Mouse (Mus musculus) hindbrain, embryonic 12.5 days (tissue): Measurements from ENCODE around the gene Gm38394. TPM values are rescaled to one million over a fixed set of nuclear protein-coding genes. Genes with fewer than 3 reads are reported as not detected.
"Not testable (repeated sequence)": the region's sequence is repeated elsewhere in the genome, so short reads cannot be mapped to it uniquely, and the experiment has no call there.

Source experiments
- ATAC-seq: fragments of 200-750 bp; cut with Nextera tagmentation; 2 replicates; pipeline ENCODE4 v1.8.0; 2017; ENCODE audit warnings: moderate TSS enrichment; ENCODE audit not compliant: low FRiP score
- H3K27ac ChIP-seq: fragments of 300-500 bp; sonication (generic); 2 replicates; pipeline ENCODE4 v1.5.1; 2016; ENCODE audit warnings: mild to moderate bottlenecking
- H3K27me3 ChIP-seq: fragments of 300-500 bp; sonication (generic); 2 replicates; pipeline ENCODE4 v1.6.1; 2016; ENCODE audit warnings: mild to moderate bottlenecking
- H3K36me3 ChIP-seq: fragments of 300-500 bp; sonication (generic); 2 replicates; pipeline ENCODE4 v1.6.1; 2016; ENCODE audit warnings: mild to moderate bottlenecking
- H3K4me1 ChIP-seq: fragments of 300-500 bp; sonication (generic); 2 replicates; pipeline ENCODE4 v1.6.1; 2016
- H3K4me2 ChIP-seq: fragments of 300-500 bp; sonication (generic); replicated peaks from 2 replicates; pipeline ENCODE4 v1.6.1; 2016; ENCODE audit warnings: mild to moderate bottlenecking
- H3K4me3 ChIP-seq: fragments of 300-500 bp; sonication (generic); 2 replicates; pipeline ENCODE4 v1.5.1; 2016; ENCODE audit warnings: mild to moderate bottlenecking
- H3K9ac ChIP-seq: fragments of 300-500 bp; sonication (generic); 2 replicates; pipeline ENCODE4 v1.6.1; 2016; ENCODE audit warnings: mild to moderate bottlenecking, moderate library complexity
- H3K9me3 ChIP-seq: fragments of 300-500 bp; sonication (generic); replicated peaks from 2 replicates; pipeline ENCODE4 v1.6.1; 2016; ENCODE audit warnings: mild to moderate bottlenecking
- WGBS: fragments of 180-500 bp; shearing (Covaris S2); methylation state at CpG from one replicate; pipeline ENCODE4 v1.1.7; 2016; 5-methylcytosine and 5-hydroxymethylcytosine counted together
- polyA plus RNA-seq: library from polyadenylated mRNA; unstranded; fragments of >200 nt; fragmentation: Nextera tagmentation; extraction: Ambion mirVana; gene quantifications from 2 replicates; pipeline ENCODE4 v1.2.1, GENCODE M21; 2016

The Gm38394 gene
- polyA plus RNA-seq, 1 experiment from 2014 or later, result 6.9 TPM

DNA sequence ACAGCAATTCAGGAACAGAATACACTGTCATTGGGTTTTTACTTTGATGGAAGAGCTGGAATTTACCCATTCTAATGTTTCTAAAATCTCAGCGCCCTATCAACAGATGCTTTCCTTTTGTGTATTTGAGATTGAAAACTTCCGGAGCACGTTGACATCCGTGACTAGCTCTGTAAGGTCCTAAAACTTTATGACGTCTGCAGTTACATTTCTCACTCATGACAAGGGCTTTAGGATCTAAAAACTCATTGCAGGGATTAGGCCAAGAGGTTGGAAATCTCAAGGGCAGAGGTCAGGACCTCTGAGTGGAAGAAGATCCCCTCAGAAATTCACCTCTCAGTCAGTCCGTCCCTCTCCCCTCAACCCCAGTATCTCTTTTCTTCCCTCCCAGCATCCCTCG is 27.2 kb upstream of the Gm38394 start:
- Histone ChIP-seq H3K36me3 (no peaks in the 10 kb centered on the region), H3K4me3 (no peak overlapping the region), H3K4me2 (no peak overlapping the region), H3K27me3 (no peaks in the 10 kb centered on the region), H3K9me3 (no peaks in the 10 kb centered on the region), H3K9ac (no peak overlapping the region), H3K4me1 (no peaks in the 10 kb centered on the region), H3K27ac (no peak overlapping the region)
- no peak for ATAC-seq
- 76% methylated on average over 7 of the region's 7 CpGs for WGBS

DNA sequence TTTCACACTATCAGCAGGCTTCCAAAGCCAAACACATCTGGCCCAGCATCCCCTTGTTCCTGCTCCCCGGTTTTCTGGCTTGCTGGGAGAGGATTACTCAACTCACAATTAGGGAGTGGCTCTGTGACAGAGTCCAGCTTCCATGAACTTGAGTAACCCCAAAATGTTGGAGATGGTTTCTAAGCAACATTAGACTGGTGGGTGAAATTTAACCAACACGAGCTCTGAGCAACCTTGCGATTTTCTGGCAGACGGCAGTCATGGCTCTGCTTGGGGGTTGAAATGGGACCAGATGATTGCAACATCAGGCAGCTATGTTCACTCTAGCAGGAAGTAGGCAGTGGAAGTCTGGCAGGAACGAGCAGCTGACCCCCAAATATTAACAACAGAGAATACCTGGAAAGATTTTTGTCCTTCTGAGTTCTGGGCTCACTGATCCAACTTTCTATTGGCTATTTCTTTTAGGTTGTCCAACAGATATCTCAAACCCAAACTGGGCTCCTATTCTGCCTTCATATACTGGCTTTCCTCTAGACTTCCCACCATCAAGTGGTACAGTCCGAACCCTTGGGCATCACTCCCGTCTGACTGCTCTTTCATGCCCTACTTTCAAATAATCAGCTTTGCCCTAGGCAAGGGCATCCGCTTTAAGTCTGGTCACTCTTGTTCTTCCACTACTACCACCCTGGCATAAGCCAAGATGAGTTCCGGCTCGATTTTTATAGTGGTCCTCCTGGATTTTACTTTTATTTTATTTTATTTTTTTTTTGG is 24.8 kb upstream of the Gm38394 start:
- no peak overlapping the region for H3K4me2 ChIP-seq
- no peaks in the 10 kb centered on the region for H3K9me3 ChIP-seq
- 82% methylated on average over 10 of the region's 10 CpGs for WGBS
- H3K4me3 ChIP-seq, result no peak overlapping the region
- no peak overlapping the region for H3K27ac ChIP-seq
- H3K9ac ChIP-seq, result no peak overlapping the region
- H3K27me3 ChIP-seq, result no peaks in the 10 kb centered on the region
- H3K4me1 ChIP-seq, result no peaks in the 10 kb centered on the region
- no peak for ATAC-seq
- H3K36me3 ChIP-seq, result no peaks in the 10 kb centered on the region

DNA sequence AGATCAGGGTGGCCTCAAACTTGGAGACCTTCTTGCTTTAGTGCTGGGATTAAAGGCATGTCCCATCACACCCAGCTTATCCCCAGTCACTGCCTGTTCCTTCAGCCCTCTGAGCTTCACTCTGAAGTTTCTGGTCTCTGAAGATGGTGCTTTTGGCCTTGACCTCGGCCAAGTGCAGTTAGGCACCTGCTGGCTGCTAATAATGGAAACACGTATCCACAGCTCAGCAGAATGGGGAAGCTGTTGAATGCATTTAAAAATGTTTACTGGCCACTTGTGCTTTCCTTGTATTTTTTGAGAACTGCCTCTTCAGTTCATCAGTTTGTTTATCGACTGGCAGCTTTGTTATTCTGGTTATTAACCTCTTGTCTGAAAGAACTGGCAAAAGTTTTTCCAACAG is 10.7 kb upstream of the Gm38394 start:
- 70% methylated on average over 3 of the region's 3 CpGs for WGBS

DNA sequence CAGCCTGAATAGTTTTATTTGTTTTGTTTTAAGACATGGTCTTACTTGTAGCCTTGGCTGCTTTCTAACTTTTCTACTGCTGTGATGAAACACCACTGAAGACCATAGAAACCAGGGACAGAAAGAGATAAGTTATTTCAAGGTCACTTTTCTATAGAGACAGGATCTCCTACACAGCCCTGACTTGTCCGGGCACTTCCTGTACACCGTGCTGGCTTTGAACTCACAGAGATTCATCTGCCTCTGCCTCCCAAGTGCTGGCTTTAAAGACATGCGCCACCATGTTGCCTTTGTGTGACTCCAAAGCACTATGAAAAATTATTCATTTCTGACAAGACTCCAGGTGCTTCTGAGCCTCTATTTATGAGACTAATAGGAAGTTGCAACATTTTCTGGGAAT is 10.1 kb upstream of the Gm38394 start:
- Histone ChIP-seq H3K9ac (no peak overlapping the region), H3K27ac (no peak overlapping the region), H3K9me3 (no peaks in the 10 kb centered on the region), H3K4me2 (no peak overlapping the region), H3K4me3 (no peak overlapping the region), H3K27me3 (no peaks in the 10 kb centered on the region), H3K36me3 (no peaks in the 10 kb centered on the region), H3K4me1 (no peaks in the 10 kb centered on the region)
- no peak for ATAC-seq
- 91% methylated on average over 3 of the region's 3 CpGs for WGBS

More for the DNA sequence above, 10.7 kb upstream of the Gm38394 start:
- Histone ChIP-seq H3K9ac (no peak overlapping the region), H3K9me3 (no peaks in the 10 kb centered on the region), H3K36me3 (no peaks in the 10 kb centered on the region), H3K4me2 (no peak overlapping the region), H3K27me3 (no peaks in the 10 kb centered on the region), H3K27ac (no peak overlapping the region), H3K4me3 (no peak overlapping the region), H3K4me1 (no peaks in the 10 kb centered on the region)
- no peak for ATAC-seq

DNA sequence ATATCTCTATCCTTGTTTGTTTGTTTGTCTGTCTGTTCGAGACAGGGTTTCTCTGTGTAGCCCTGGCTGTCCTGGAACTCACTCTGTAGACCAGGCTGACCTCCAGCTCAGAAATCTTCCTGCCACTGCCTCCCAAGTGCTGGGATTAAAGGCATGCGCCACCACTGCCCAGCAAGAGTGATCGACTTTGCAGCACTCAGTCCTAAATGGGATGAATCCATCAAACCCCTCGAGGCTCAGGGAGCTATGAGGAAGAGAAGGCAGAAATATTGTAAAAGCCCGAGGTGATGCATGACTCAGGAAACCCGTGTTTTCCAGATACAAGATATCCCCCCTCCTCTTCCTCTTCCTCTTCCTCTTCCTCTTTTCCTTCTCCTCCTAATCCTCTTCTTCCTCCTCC is 9.7 kb upstream of the Gm38394 start:
- Histone ChIP-seq H3K9me3 (no peaks in the 10 kb centered on the region), H3K4me1 (no peaks in the 10 kb centered on the region), H3K36me3 (no peaks in the 10 kb centered on the region), H3K27ac (no peak overlapping the region), H3K27me3 (no peaks in the 10 kb centered on the region), H3K4me2 (no peak overlapping the region), H3K4me3 (no peak overlapping the region), H3K9ac (no peak overlapping the region)
- no peak for ATAC-seq
- 89% methylated on average over 6 of the region's 6 CpGs for WGBS

DNA sequence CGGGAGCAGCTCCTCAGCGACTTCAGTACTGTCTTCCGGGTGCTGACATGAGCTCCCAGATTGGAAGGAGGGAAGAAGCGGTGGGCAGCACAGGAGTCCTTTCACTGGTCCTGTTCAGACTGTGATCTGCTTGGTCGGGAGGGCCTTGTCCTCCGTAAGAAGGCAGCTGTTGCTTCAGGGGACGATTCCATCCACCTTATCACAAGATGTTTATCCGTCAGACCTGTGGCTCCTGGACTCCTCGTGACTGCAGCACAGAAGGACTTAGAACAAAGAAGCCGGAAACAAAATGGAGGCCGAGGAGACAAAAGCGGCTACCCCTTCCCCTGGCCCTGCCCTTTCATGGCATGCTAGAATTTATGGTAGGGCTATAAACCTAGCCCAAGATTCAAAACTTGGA is 9.1 kb upstream of the Gm38394 start:
- H3K9me3 ChIP-seq, result no peaks in the 10 kb centered on the region
- H3K4me2 ChIP-seq, result no peak overlapping the region
- no peak overlapping the region for H3K4me3 ChIP-seq
- no peaks in the 10 kb centered on the region for H3K27me3 ChIP-seq
- ATAC-seq, result no peak
- 80% methylated on average over 12 of the region's 12 CpGs for WGBS
- H3K36me3 ChIP-seq, result no peaks in the 10 kb centered on the region
- no peak overlapping the region for H3K27ac ChIP-seq
- no peaks in the 10 kb centered on the region for H3K4me1 ChIP-seq
- H3K9ac ChIP-seq, result no peak overlapping the region

DNA sequence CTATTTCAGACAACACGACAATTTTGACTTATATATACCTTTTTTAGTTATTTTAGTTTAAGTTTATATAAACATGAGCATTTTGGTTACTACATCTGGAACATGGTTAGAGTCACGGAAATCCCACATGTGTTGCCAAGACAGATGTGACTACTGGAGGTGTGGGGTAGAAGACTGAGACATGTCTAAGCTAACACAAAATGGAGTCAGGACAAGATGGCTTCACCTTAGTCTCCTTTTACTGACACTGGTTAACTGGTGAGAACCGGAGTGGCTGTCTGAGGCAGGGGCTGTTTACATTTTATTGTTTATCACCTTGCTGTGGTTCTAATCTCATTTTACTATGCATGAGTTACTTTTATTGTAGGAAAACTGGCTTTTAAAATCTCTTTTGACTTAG is 7.5 kb upstream of the Gm38394 start:
- Histone ChIP-seq H3K4me3 (no peak overlapping the region), H3K9me3 (no peaks in the 10 kb centered on the region), H3K9ac (no peak overlapping the region), H3K27ac (no peak overlapping the region), H3K36me3 (no peaks in the 10 kb centered on the region), H3K4me2 (no peak overlapping the region), H3K27me3 (no peaks in the 10 kb centered on the region), H3K4me1 (no peaks in the 10 kb centered on the region)
- WGBS, result 90% methylated on average over 3 of the region's 3 CpGs
- ATAC-seq, result no peak

DNA sequence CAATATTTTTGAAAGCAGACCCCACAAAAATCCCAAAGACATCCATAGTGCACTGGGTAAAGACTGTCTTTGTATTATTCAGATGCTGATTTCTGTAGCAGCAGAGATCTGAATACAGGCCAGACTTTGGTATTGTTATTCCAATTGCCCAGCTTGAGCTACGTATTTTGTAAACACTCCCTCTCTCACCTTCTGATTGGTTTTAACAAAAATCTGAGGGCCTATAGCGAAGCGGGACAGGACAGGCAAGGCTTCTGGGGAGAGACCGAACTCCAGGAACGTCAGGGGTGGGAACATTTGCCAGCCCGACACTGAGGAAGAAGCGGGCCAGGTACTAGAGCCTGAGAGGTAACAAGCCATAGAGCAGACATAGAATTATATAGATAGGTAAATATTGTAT is 6.6 kb upstream of the Gm38394 start:
- Histone ChIP-seq H3K36me3 (no peaks in the 10 kb centered on the region), H3K27me3 (no peaks in the 10 kb centered on the region), H3K27ac (no peak overlapping the region), H3K9ac (no peak overlapping the region), H3K4me2 (no peak overlapping the region), H3K9me3 (no peaks in the 10 kb centered on the region), H3K4me3 (no peak overlapping the region), H3K4me1 (no peaks in the 10 kb centered on the region)
- 28% methylated on average over 7 of the region's 7 CpGs for whole genome bisulfite sequencing
- no peak for ATAC-seq

DNA sequence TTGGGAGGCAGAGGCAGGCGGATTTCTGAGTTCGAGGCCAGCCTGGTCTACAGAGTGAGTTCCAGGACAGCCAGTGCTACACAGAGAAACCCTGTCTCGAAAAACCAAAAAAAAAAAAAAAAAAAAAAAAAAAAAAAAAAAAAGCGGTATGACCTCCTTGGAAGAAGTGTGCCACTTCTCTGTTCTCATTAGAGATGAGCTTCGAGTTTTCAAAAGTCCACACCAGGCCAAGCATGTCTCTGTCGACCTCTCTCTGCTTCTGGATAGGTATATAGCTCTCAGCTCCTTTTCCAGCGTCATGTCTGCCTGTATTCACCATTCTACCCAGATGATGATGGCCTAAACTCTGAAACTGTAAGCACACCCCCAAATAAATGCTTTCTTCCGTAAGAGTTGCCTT is 4.6 kb upstream of the Gm38394 start:
- H3K36me3 ChIP-seq, H3K4me2 ChIP-seq, H3K9me3 ChIP-seq, H3K4me1 ChIP-seq, H3K4me3 ChIP-seq, ATAC-seq, H3K9ac ChIP-seq, H3K27ac ChIP-seq, H3K27me3 ChIP-seq: not testable (repeated sequence)
- WGBS, result 84% methylated on average over 7 of the region's 8 CpGs

DNA sequence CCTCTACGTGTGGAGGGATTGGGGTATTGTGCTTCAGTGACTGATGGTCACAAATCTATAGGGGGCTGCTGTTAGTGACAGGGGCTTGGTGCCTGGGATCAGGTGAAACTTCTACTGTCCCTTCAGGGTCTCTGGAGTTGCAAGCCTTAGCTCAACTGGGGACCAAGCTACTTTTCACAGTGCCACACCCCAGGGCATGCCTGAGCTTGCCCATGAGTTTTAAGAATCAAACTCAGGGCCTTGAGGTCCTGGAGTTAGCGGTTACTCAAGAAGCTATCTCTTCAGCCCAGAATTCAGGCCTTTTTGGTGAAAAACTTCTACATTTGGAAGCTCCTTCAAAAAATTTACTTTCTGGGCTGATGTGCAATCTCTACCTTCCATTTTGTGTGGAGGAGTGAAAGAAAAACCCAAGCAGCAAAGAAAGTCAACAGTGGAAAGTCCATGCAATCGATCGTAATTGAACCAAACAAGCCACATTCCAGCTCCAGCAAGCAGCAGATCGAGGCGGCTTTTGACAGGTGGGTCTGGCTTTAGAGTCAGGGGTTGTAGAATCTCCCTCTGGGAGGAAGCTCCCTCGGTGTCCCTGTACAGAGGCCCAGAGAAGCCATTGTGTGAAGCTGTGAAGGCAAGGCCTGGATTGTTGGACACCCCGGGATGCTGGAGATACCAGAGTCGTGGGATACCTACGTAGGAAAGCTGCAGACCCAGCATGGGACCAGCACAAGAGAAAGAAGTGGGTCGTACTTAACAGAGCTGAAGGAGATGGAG is 3.3 kb upstream of the Gm38394 start:
- Histone ChIP-seq H3K4me3 (no peak overlapping the region), H3K27ac (no peak overlapping the region), H3K4me2 (no peak overlapping the region), H3K4me1 (peaks cover 7% of the 10 kb centered on the region), H3K9ac (no peak overlapping the region), H3K9me3 (no peaks in the 10 kb centered on the region), H3K36me3 (no peaks in the 10 kb centered on the region), H3K27me3 (no peaks in the 10 kb centered on the region)
- ATAC-seq, result no peak
- WGBS, result 59% methylated on average over 11 of the region's 11 CpGs

DNA sequence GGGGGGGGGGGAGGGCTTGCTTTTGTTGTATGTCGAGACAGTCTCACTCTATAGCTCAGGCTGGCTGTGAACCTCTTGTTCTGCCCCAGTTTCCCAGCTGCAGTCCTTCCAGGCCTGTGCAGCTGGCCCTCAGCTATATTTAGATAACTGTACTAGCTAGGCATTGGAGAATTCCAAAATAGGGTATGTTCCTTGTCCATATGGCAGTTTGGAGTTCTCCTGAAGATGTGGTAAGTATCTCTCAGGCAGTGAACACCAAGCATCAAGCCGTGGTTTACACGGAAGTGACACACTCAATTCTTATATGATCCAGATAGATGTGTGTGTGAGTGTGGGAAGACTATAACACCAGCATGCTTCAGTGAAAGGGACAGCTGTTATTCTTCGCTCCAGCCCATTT is 2.3 kb upstream of the Gm38394 start:
- Histone ChIP-seq H3K9me3 (no peaks in the 10 kb centered on the region), H3K27me3 (no peaks in the 10 kb centered on the region), H3K4me2 (no peak overlapping the region), H3K27ac (no peak overlapping the region), H3K36me3 (peaks cover 1% of the 10 kb centered on the region), H3K9ac (no peak overlapping the region), H3K4me3 (no peak overlapping the region), H3K4me1 (peaks cover 14% of the 10 kb centered on the region)
- ATAC-seq, result no peak
- 84% methylated on average over 4 of the region's 4 CpGs for WGBS

DNA sequence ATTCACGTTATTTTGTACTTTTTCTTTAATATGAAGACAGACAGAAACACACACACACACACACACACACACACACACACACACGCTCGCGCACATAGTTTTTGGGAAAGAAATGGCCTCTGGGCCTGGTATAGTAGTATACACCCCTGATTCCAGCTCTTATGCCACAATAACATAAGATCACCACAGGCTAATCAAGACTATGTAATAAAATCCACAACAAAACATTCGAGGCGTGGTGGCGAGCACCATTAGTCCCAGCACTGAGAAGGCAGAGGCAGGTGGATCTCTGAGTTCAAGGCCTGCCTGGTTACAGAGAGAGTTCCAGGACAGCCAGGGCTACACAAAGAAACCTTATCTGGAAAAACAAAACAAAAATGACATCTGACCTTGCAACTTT is 1.8 kb upstream of the Gm38394 start:
- no peak overlapping the region for H3K9ac ChIP-seq
- H3K4me2 ChIP-seq, result no peak overlapping the region
- no peaks in the 10 kb centered on the region for H3K27me3 ChIP-seq
- no peak for ATAC-seq
- no peak overlapping the region for H3K4me3 ChIP-seq
- peaks cover 6% of the 10 kb centered on the region for H3K36me3 ChIP-seq
- no peaks in the 10 kb centered on the region for H3K9me3 ChIP-seq
- peaks cover 14% of the 10 kb centered on the region for H3K4me1 ChIP-seq
- no peak overlapping the region for H3K27ac ChIP-seq
- WGBS, result 92% methylated on average over 7 of the region's 7 CpGs
